Mouse (Mus musculus) activated CD4-positive, CD25-positive, alpha-beta regulatory T cell, adult 4 months (primary cell): Measurements from ENCODE around the gene Cd2bp2. TPM values are rescaled to one million over a fixed set of nuclear protein-coding genes. Genes with fewer than 3 reads are reported as not detected.

Experiments used
- ATAC-seq: one replicate; pipeline ENCODE4 v1.8.0; 2017
- polyA plus RNA-seq, 2 experiments: library from polyadenylated mRNA; unstranded; fragments of 100-300 nt; shearing (Covaris generic); gene quantifications; one replicate each; pipeline ENCODE4 v1.2.1; 2017

Cd2bp2 gene
- polyA plus RNA-seq, 2 experiments from 2014 or later = 38.9 to 50.5 TPM

DNA sequence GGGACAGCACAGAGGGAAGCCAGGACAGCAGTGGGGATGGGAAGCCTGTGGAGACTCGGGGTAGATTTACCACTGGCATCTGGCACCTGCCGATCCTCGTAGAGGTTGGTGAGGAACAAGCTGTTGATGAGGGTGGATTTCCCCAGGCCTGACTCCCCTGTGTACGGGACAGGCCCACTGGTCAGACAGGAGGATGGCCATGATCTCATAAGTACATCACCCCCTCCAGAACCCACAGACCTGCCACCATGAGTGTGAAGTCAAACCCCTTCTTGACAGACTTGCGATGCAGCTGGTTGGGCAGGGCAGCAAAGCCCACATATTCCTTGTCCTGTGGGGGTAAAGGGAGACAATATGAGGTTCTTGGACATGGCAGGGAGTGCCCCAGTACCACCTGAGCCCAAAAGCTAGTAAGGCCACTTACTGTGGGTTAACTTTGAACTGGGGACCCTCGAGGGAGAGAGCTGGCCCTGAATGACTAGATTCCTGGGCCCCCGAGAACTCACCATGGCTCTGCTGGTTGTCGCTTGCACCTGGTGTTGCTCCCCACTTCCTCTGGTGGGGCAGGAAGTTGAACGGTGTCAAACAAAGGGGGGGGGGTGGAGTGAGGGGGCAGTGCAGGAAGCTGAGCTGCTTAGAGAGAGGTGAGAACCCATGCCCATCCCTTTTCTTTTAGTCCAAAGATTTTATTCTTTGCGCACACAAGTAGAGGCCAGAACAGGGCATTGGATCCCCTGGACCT lies 22.2 kb upstream of the Cd2bp2 start:
- peak; percentile 78 for ATAC-seq

DNA sequence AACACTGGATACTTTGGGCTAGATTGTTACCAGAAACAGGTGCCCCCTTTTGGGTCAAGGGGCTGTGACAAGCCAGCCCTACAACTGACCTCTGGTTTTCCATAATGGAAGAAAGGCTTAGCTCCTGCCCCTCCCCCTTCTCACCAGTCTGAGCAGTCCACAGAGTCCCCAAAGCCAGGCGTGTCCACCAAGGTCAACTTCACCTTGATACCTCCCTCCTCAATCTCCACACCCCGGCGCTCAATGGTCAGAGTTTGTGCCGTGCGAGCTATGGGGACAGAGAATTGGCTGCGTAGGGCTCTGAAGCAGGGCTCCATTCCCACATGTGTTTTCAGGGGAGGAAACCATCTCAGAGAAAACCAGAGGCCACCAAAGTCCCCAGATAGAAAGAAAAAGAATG lies 21.6 kb upstream of the Cd2bp2 start:
- ATAC-seq = no peak

DNA sequence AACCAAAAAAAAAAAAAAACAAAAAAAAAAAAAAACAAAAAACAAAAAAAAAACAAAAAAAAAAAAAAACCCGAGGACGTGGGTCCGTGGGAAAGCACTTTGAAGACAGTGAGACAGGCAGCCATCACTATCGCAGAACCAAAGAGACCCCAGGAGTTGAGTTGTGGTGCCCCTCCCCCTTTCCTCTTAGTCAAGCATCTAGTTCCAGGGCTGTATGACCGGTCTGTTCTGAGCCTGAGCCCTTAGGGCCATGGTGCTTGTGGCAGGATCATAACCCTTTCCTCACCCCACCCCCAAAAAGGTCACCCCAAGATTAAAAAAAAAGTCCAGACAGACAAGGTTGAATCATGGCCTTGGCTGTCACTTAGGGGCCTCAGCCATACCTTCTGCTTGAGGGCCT lies 20.5 kb upstream of the Cd2bp2 start:
- ATAC-seq = no peak

DNA sequence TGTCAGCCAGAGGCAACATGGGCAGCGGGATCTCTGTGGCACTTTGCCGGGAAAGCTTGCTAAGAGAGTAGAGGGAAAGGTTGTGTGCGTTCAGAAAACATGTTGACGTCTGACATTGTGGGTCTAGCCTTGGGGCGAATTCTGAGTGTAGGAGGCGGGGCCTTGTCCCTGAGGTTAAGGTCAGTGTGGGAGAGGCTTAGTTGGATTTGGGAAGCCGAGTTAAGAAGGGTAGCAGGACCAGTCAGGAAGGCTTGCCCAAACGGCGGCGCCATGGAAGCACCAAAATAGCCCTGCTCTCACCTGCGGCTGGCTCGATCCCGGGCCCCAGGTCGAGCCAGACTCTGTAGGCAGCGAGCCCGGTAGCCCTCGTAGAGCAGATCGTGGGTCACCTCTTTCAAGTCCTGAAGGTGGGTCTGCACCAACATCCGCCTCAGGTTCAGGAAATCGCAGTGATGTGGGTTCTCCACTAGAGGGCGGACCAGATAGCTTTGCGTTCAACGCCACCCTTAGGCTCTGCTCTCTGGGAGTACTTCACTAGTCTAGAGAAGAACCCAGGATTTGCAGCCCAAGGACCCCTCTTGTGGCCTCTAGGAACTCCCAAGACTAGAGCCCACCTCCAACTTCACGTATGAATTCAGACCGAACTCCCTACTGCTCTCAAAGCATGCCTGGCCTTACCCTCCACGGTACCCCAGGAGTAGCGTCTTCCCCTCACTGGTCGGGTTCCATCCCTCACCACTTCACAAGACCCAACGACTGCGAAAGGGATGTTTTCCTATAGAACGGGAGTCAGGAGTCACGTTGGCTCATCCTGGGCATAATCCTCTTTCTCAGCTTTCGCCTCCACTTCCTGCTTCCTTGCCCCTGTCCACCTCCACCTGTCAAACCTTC lies 19.4 kb upstream of the Cd2bp2 start:
- peak; percentile 40 for ATAC-seq

DNA sequence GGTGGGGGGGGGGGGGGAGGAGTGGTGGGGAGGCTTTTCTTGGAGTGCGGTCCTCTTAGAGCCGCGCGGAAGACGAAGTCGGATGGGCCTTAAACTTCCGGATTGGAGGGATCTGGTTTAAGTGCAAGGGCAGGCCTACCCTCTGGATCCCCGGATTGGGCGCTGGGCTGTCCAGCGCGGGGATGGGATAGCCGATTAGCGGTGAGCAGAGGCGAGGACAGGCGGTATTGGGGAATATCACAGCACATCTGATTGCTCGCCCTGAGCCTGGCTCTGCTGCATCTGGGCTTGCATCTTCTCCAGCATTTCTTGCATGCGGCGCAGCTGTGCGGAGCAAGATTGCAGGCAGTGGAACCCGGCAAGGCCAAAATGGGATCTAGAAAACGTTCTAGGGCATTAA lies 18.7 kb upstream of the Cd2bp2 start:
- ATAC-seq = no peak

GRCm38 (mm10) chr7:127213930-127214329 lies 18.1 kb upstream of the Cd2bp2 start:
- ATAC-seq = no peak

DNA sequence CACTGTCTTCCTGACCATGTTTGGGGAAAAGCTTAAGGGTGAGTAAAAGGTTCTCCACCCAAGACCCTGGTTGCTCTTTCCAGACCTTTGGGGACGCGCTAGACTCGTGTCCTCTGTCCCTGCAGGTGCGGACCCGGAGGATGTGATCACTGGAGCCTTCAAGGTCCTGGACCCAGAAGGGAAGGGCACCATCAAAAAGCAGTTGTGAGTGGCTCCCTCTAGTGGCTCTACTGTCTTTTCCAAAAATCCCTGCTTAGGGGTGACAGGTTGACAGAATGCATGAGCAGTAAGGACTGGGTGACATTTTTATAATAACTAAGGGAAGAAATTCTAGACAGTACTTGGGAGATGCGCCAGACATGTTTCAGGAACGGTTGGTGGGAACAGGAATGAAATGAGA lies 17.6 kb upstream of the Cd2bp2 start:
- ATAC-seq = no peak

GRCm38 (mm10) chr7:127212432-127213250 lies 16.8 kb upstream of the Cd2bp2 start:
- ATAC-seq = no peak

- no peak for ATAC-seq
Measured at GRCm38 (mm10) chr7:127211014-127211745, 15.3 kb upstream of the Cd2bp2 start.

- no peak for ATAC-seq
Measured at GRCm38 (mm10) chr7:127210266-127210665, 14.4 kb upstream of the Cd2bp2 start.

- ATAC-seq = no peak
Measured at GRCm38 (mm10) chr7:127209851-127210250, 14.0 kb upstream of the Cd2bp2 start.

DNA sequence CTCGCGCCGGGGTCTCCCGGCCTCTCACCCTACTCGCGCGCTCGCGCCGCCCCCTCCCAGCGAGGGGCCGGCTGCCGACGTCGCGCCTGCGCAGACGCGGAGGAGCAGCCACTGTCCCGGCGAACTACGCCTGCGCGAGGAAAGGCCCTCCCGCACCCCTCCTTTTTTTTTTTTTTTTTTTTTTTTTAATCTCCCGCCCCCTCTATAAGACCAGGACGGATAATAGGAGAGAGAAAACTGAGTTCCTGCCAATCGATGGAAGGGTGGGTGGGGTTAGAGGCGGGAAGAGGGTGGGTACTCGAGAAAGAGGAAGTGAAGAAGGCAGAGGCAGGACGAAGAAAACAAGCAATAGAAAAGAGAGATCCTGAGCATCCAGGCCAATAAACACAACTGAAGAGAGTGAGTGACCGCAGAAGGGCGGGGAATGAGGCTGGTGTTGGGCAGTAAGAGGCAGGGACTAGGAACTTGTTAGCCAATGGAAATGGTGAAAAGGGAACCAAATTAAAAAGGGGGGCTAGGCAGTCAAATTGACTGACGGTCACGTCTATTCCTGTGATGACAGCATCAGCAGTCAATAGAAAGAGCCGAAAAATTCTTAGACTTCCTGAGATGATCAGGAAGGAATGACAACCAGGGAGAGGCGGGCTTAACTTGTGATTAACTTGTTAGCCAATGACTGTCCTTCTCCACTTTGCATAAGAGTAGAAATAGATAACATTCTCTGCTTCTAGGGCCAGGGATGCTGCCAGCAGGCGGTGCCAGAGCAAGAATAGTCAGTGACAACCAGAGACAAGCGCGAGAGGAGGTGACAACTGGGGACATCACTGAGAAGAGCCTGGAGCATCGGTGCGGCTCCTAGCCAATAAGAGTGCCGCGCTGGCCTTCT lies 12.9 kb upstream of the Cd2bp2 start, which contains the start of gene Mylpf:
Gene Mylpf (plus strand): TSS at position 338 of the 886 bp plus-strand sequence.
- peak; percentile 87 for ATAC-seq

DNA sequence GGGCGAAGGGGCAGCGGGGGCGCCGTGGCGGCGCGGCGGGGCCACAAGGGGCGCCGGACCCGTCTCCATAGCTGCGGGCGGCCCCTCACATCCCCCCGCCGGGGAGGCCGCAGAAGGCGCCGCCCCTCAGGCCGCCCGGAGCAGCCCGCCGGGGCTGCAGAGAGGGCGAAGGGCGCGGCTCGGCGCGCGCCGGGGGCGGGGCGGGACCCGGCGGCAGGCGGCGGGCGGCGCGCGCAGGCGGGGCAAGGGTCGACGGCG lies 12.4 kb upstream of the Cd2bp2 start, which contains the start of gene Tbc1d10b:
Gene Tbc1d10b (minus strand): TSS at position 174 of the 258 bp plus-strand sequence.
- ATAC-seq = no peak

- ATAC-seq = no peak
Measured at GRCm38 (mm10) chr7:127207374-127208294, 11.8 kb upstream of the Cd2bp2 start.

DNA sequence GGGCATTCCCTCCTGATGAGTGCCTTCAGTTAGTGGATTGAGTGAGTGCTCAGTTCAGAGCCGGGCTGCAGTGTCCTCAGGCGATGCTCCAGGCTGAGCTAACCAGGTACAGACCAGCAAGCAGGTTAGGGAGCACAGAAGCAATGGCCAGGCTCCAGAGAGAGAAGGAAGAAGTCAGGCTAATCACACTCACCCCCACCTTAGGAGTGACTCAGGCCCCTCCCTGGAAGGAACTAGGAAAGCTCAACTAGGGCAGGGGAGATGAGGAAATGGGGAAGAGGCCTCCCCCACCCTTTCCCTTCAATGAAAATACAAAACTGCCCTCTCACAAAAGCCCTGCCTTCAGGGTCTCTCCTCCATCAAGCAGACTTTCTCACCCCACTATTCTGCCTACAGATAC lies 10.8 kb upstream of the Cd2bp2 start:
- ATAC-seq = no peak

GRCm38 (mm10) chr7:127196484-127196883 lies 634 bp upstream of the Cd2bp2 start:
- ATAC-seq = no peak

DNA sequence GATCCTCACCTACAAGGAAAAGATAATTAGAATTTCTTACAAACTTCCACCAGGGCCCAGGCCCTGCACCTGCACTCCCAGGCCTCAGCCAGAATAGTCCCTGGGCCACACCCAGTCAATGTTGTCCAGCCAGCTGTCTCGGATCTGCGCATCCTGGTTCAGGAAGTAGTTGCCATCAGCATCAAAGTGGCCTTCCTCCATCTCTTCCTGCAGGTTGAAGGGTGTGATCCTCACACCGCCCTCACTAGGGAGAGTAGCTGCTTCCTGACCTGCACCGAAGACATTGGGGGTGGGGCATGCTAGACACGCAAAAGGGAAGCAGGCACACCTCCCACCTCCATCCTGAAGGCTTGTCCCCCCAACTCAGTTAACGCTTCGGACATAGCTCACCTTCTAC lies 1.2 kb downstream of the Cd2bp2 start:
- no peak for ATAC-seq

GRCm38 (mm10) chr7:127194011-127194632 lies 1.7 kb downstream of the Cd2bp2 start:
- no peak for ATAC-seq

DNA sequence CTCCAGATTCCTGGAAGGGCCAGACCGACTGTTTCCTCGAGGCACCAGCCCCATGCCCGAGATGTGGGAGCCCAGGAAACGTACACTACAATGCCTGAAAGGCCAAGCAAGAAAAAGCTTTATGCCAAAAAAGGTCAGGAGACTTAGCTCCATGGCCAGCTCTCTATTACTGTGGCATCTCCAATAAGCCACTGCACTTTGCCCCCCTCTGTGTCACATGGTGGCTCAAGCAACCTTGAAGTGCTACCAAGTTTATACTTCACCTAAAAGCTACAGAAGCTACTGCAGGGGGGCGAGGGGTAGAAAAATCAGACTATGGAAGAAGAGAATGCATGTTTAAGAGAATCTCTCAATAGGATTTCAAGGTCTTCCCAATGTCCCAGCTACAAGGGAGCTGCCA lies 2.9 kb downstream of the Cd2bp2 start:
- no peak for ATAC-seq

DNA sequence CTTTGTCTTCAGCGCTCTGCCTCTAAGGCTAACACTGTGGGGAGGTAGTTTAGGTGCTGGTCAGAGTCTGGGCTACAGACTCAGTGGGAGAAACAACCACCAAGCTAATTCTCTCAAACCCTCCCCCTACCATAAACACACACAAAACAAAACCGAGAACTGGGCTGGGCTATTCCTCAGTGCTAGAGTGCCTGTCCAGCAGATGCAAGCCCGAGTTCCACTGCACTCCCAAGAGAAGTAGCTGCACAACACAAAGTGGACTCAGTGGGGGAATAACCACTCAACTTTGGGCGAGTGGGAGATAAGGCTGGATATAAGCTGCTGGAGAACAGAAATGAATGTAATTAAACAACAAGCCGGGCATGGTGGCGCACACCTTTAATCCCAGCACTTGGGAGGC lies 5.2 kb downstream of the Cd2bp2 start:
- no peak for ATAC-seq
